Mouse (Mus musculus) cerebellum, adult (tissue): ENCODE measurements around the gene Ahsg.
"Not testable (repeated sequence)": the region's sequence is repeated elsewhere in the genome, so short reads cannot be mapped to it uniquely, and the experiment has no call there.

ENCODE experiments used
- ATAC-seq: cut with Nextera tagmentation; 2 replicates; pipeline ENCODE4 v1.9.2; 2017; ENCODE audit warnings: mild to moderate bottlenecking, moderate library complexity, mixed read lengths; ENCODE audit not compliant: insufficient number of reproducible peaks, low FRiP score, low TSS enrichment

The Ahsg gene

DNA sequence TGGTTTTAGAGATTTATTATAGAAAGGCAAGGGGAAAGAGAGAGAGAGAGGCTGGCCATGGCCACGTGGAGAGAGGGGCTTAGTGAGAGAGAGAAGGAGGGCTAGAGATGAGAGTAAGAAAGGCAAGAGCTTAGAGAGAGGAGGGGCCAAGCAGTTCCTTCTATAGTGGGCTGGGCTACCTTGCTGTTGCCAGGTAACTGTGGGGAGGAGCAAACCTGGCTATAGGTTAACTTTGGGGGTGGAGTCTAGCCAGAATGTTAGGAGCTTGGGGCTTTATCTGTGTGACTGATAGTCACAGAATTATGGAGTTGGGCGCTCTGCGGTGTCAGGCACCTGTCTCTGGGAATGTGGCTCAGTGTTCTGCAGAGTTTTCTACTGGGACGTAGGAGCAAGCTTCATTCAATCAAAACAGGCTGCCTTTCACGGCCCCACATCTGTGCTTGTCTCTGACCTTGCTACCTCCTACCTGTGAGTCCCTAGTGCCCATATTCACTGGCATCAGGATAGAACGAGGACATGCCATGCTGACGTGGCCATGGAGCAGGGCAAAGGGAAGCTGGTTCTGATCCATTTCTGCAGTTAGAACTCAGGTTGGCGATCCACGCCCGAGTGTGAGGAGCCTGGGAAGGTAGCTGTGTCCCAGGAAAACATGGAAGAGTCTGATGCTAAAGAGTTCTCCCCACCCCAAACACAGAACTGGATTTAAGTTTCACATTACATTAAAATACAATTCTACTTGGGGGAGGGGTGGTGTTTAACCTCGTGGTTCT lies 40.5 kb downstream of the Ahsg start:
- ATAC-seq, result no peak

- no peak for ATAC-seq
These were observed 46.6 kb downstream of the Ahsg start for GRCm38 (mm10) chr16:22937631-22938030.

- ATAC-seq, result no peak
These were observed 47.5 kb downstream of the Ahsg start for GRCm38 (mm10) chr16:22938541-22938940.

- ATAC-seq, result no peak
These were observed 48.1 kb downstream of the Ahsg start for GRCm38 (mm10) chr16:22939120-22939695.

GRCm38 (mm10) chr16:22941825-22942476 lies 50.9 kb downstream of the Ahsg start:
- not testable (repeated sequence) for ATAC-seq

DNA sequence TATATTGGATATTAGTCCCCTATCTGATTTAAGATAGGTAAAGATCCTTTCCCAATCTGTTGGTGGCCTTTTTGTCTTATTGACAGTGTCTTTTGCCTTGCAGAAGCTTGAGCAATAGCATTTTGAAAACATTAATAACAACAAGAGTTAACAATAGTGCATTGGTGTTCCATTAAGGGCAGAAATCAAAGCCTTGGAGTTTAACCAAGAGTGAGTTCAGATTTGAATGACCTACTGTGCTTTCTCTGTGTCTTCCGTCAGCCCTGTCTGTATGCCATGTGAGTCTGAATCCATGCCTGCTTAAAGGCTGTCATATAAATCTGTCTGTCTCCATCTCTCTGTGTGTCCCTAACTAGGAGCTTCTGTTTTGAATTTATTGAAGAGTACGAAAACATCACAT lies 56.3 kb downstream of the Ahsg start:
- no peak for ATAC-seq
